1 mouse cellular context compared by ENCODE assay signal in the genomic region with DNA sequence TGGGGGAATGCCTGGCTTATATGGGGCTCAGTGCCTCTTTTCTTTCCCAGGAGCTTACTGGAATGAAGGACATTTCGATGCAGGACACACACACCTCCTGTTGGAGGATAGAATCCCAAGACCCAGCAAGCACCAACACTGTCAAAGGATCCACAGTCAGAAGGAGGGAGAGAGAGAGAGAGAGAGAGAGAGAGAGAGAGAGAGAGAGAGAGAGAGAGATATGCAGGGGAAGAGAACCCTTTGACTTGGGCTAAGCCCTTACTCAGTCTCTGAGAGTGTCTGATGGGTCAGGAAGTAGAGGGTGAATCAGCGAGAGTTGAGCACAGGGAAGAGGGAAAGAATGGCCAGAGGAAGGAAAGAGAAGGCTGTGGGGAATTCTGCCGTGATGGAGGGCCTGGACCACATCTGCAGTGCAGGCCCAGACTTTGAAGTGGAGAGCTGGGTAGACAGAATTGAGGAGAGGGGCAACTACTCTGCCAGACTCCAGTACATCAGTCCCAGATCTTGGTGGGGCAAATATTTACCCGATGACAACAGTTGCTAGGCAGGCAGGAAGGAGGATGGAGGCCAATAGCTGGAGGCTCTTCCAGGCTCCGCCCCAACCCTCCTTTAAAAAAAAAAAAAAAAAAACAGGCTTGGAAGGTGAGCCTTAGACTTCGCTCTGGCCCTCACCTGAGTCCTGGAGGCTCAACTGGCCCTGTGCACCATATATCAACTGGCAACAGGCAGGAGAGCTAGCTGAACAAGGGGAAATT.
A peak's percentile ranks its signal among the peaks of the same experiment; 100 is the strongest.
TF ChIP-seq lines count a peak whose summit lies in the region.

No protein-coding gene starts in this region.

TF ChIP-seq in ES-E14, 5 proteins besides CTCF, POLR2A, EP300 and RAD21:
- peak; percentile 97 for TF ChIP-seq ZNF384 (IDR thresholded peaks at IDR 0.05; ENCODE audit: low read depth, low read length)
- TF ChIP-seq HCFC1 (IDR thresholded peaks at IDR 0.05; ENCODE audit: borderline replicate concordance, insufficient read depth, low read length): no peak
- no peak for TF ChIP-seq MAFK (IDR thresholded peaks at IDR 0.05; ENCODE audit: insufficient read depth, low read depth, low read length)
- TF ChIP-seq CHD2 (IDR thresholded peaks at IDR 0.05; ENCODE audit: low read depth, low read length): no peak
- TF ChIP-seq ZC3H11A (IDR thresholded peaks at IDR 0.05; ENCODE audit: borderline replicate concordance, low read depth, low read length): no peak
